ENCODE assay signal across 11 mouse cellular contexts in genomic region chr16:92415702-92416118, GRCm38 (mm10). TPM values are rescaled to one million over a fixed set of nuclear protein-coding genes. Genes with fewer than 3 reads are reported as not detected.
DNase-seq lines count a peak whose midpoint lies in the region; ATAC-seq and TF ChIP-seq lines count a peak whose summit lies in the region.
"Had no signal": no experiment of that assay in that cellular context is flagged by ENCODE, and none has a peak within 500 bp of the region (broad histone marks: within the 10 kb centered on the region; RNA-seq: fewer than 3 reads in every experiment).

No protein-coding gene starts in this region.

- no peak overlapping the region for H3K9ac ChIP-seq in hindbrain, embryonic 15.5 days
- H3K9ac ChIP-seq in hindbrain, embryonic 14.5 days: no peak overlapping the region
- no peak overlapping the region for H3K9ac ChIP-seq in CH12.LX (ENCODE audit: insufficient read depth, low read depth)
- no peak overlapping the region for H3K9ac ChIP-seq in embryonic facial prominence, embryonic 15.5 days
- no peak overlapping the region for H3K9ac ChIP-seq in lung, embryonic 16.5 days (ENCODE audit: low read length)

- no peaks in the 10 kb centered on the region for H3K9me3 ChIP-seq in hindbrain, embryonic 15.5 days
- no peaks in the 10 kb centered on the region for H3K9me3 ChIP-seq in hindbrain, embryonic 14.5 days (ENCODE audit: control insufficient read depth, low read length)
- no peaks in the 10 kb centered on the region for H3K9me3 ChIP-seq in CH12.LX (replicated peaks; ENCODE audit: low read length)
- no peaks in the 10 kb centered on the region for H3K9me3 ChIP-seq in embryonic facial prominence, embryonic 15.5 days (replicated peaks)
- H3K9me3 ChIP-seq in lung, embryonic 16.5 days (ENCODE audit: control insufficient read depth, low read length): no peaks in the 10 kb centered on the region

- no peak overlapping the region for H3K4me2 ChIP-seq in hindbrain, embryonic 15.5 days
- H3K4me2 ChIP-seq in hindbrain, embryonic 14.5 days (replicated peaks): no peak overlapping the region
- H3K4me2 ChIP-seq in CH12.LX (ENCODE audit: insufficient read depth, low read depth, poor library complexity, severe bottlenecking): peak overlapping the region; percentile 82
- no peak overlapping the region for H3K4me2 ChIP-seq in embryonic facial prominence, embryonic 15.5 days (replicated peaks)
- peak overlapping the region; percentile 16; the same call in 1 of the 2 replicates for H3K4me2 ChIP-seq in lung, embryonic 16.5 days (ENCODE audit: low read depth, low read length)

- H3K4me3 ChIP-seq in hindbrain, embryonic 15.5 days: no peak overlapping the region
- no peak overlapping the region for H3K4me3 ChIP-seq in hindbrain, embryonic 14.5 days (replicated peaks; ENCODE audit: low read length)
- H3K4me3 ChIP-seq in CH12.LX (replicated peaks in 1 of 3; ENCODE audit: low read depth in 2 of 3, low read length in 2 of 3, poor library complexity in 1 of 3): no peak overlapping the region
- H3K4me3 ChIP-seq in embryonic facial prominence, embryonic 15.5 days (replicated peaks): no peak overlapping the region
- H3K4me3 ChIP-seq in lung, embryonic 16.5 days (ENCODE audit: low read length): no peak overlapping the region

- no peak for TF ChIP-seq CTCF in CH12.LX (conservative IDR thresholded peaks at IDR 0.05 in 1 of 2, IDR thresholded peaks at IDR 0.05 in 1 of 2; ENCODE audit: low read depth in 2 of 2, low read length in 2 of 2)

- peak; percentile 85 for TF ChIP-seq EP300 in CH12.LX (IDR thresholded peaks at IDR 0.05; ENCODE audit: low read length)

- in situ Hi-C loops in CH12.LX (cut with MboI; ENCODE audit: low pct_ligation_motif_present, low pct_unique_long_range_greater_than_20kb, low sequenced_read_pairs): no loop called here

- H3K27me3 ChIP-seq in hindbrain, embryonic 15.5 days: no peaks in the 10 kb centered on the region
- H3K27me3 ChIP-seq in hindbrain, embryonic 14.5 days (ENCODE audit: control insufficient read depth, insufficient read depth, low read length): no peaks in the 10 kb centered on the region
- no peaks in the 10 kb centered on the region for H3K27me3 ChIP-seq in CH12.LX (replicated peaks)
- no peaks in the 10 kb centered on the region for H3K27me3 ChIP-seq in embryonic facial prominence, embryonic 15.5 days
- H3K27me3 ChIP-seq in lung, embryonic 16.5 days (ENCODE audit: control insufficient read depth, insufficient read depth, low read depth, low read length): no peaks in the 10 kb centered on the region

- no peak for DNase-seq in hindbrain, embryonic 14.5 days (ENCODE audit: low spot score)
- DNase-seq in CH12.LX (ENCODE audit: extremely low read depth): peak; percentile 76
- no peak for DNase-seq in adrenal gland, postnatal 14 days
- DNase-seq in testis, postnatal 10 days (ENCODE audit: low spot score): no peak
- DNase-seq in adrenal gland, postnatal 36 days: no peak
- DNase-seq: cerebellum, adult 11 months had no signal

- no peaks in the 10 kb centered on the region for H3K79me2 ChIP-seq in CH12.LX (replicated peaks; ENCODE audit: control insufficient read depth, extremely low read depth, insufficient read depth, poor library complexity, severe bottlenecking)

- dilution Hi-C loops in CH12.LX (cut with MboI; ENCODE audit: extremely low pct_ligation_motif_present, extremely low pct_unique_long_range_greater_than_20kb, low sequenced_read_pairs): no loop called here

- 50% methylated on average over 7 of the region's 7 CpGs for WGBS in hindbrain, embryonic 15.5 days
- WGBS in hindbrain, embryonic 14.5 days: 44% methylated on average over 7 of the region's 7 CpGs
- WGBS in embryonic facial prominence, embryonic 15.5 days: 41% methylated on average over 7 of the region's 7 CpGs
- 35% methylated on average over 7 of the region's 7 CpGs for WGBS in lung, embryonic 16.5 days

- H3K4me1 ChIP-seq in hindbrain, embryonic 15.5 days (replicated peaks): peaks cover 14% of the 10 kb centered on the region
- H3K4me1 ChIP-seq in hindbrain, embryonic 14.5 days (replicated peaks; ENCODE audit: control insufficient read depth, insufficient read depth, low read length): peaks cover 6% of the 10 kb centered on the region; the same call in 1 of the 2 replicates
- peaks cover 25 to 55% of the 10 kb centered on the region in 2 experiments for H3K4me1 ChIP-seq in CH12.LX (ENCODE audit: control insufficient read depth in 1 of 2, insufficient read depth in 2 of 2)
- H3K4me1 ChIP-seq in embryonic facial prominence, embryonic 15.5 days: peaks cover 31% of the 10 kb centered on the region
- H3K4me1 ChIP-seq in lung, embryonic 16.5 days (replicated peaks; ENCODE audit: control insufficient read depth, insufficient read depth, low read length): peaks cover 34% of the 10 kb centered on the region

- no peak; the same call in 1 of the 2 replicates for TF ChIP-seq RAD21 in CH12.LX (IDR thresholded peaks at IDR 0.05; ENCODE audit: low read depth, low read length)

- TF ChIP-seq POLR2A in CH12.LX (IDR thresholded peaks at IDR 0.05; ENCODE audit: low read depth, low read length): no peak

- 0 out of 2 replicates have a peak, but pooled peaks cover 3% of the 10 kb centered on the region for H3K36me3 ChIP-seq in hindbrain, embryonic 15.5 days
- no peaks in the 10 kb centered on the region for H3K36me3 ChIP-seq in hindbrain, embryonic 14.5 days (replicated peaks; ENCODE audit: control insufficient read depth, insufficient read depth)
- peaks cover 0 to 3% of the 10 kb centered on the region in 2 experiments for H3K36me3 ChIP-seq in CH12.LX (replicated peaks in 1 of 2; ENCODE audit: control insufficient read depth in 1 of 2, insufficient read depth in 1 of 2, low read length in 1 of 2)
- H3K36me3 ChIP-seq in embryonic facial prominence, embryonic 15.5 days: no peaks in the 10 kb centered on the region
- H3K36me3 ChIP-seq in lung, embryonic 16.5 days (ENCODE audit: control insufficient read depth, insufficient read depth, low read length): no peaks in the 10 kb centered on the region

- no peak for ATAC-seq in hindbrain, embryonic 15.5 days (ENCODE audit: low FRiP score, low read depth)
- no peak for ATAC-seq in hindbrain, embryonic 14.5 days (ENCODE audit: low FRiP score)
- no peak for ATAC-seq in embryonic facial prominence, embryonic 15.5 days (ENCODE audit: insufficient number of reproducible peaks, low FRiP score, low TSS enrichment, low read depth)
- peak; percentile 77 for ATAC-seq in lung, embryonic 16.5 days (ENCODE audit: low read depth)

- H3K27ac ChIP-seq in hindbrain, embryonic 15.5 days (replicated peaks): 0 out of 2 replicates have a peak overlapping the region, but pooled peaks have one; percentile 18
- H3K27ac ChIP-seq in hindbrain, embryonic 14.5 days: no peak overlapping the region
- H3K27ac ChIP-seq in CH12.LX (ENCODE audit: insufficient read depth, low read depth): no peak overlapping the region
- H3K27ac ChIP-seq in embryonic facial prominence, embryonic 15.5 days (replicated peaks): 0 out of 2 replicates have a peak overlapping the region, but pooled peaks have one; percentile 18
- H3K27ac ChIP-seq in lung, embryonic 16.5 days (ENCODE audit: low read length): peak overlapping the region; percentile 62

TF ChIP-seq in CH12.LX, 34 proteins besides CTCF, POLR2A, EP300 and RAD21 (continues in another document):
- peak; percentile 64; the same call in 1 of the 2 replicates for TF ChIP-seq SIN3A (IDR thresholded peaks at IDR 0.05; ENCODE audit: low read length)
- TF ChIP-seq MYC (IDR thresholded peaks at IDR 0.05; ENCODE audit: low read depth, low read length): peak; percentile 73
- TF ChIP-seq IRF4 (IDR thresholded peaks at IDR 0.05; ENCODE audit: low read depth, low read length): peak; percentile 75
- no peak for TF ChIP-seq RCOR1 (conservative IDR thresholded peaks at IDR 0.05; ENCODE audit: low read depth, low read length)
- no peak for TF ChIP-seq ZC3H11A (IDR thresholded peaks at IDR 0.05; ENCODE audit: low read depth, low read length)
- TF ChIP-seq BHLHE40 (IDR thresholded peaks at IDR 0.05; ENCODE audit: low read depth, low read length): peak; percentile 71
- TF ChIP-seq ETS1 (conservative IDR thresholded peaks at IDR 0.05; ENCODE audit: low read depth, low read length): peak; percentile 74
- TF ChIP-seq MEF2A (IDR thresholded peaks at IDR 0.05; ENCODE audit: borderline replicate concordance, low read depth, low read length): peak; percentile 92
- TF ChIP-seq NRF1 (IDR thresholded peaks at IDR 0.05; ENCODE audit: low read depth, low read length): no peak
- TF ChIP-seq JUND (conservative IDR thresholded peaks at IDR 0.05; ENCODE audit: low read depth, low read length): 0 out of 2 replicates have a peak, but pooled peaks have one; percentile 30
- TF ChIP-seq UBTF (IDR thresholded peaks at IDR 0.05; ENCODE audit: low read depth, low read length): no peak
- TF ChIP-seq MAX (IDR thresholded peaks at IDR 0.05; ENCODE audit: low read length): 0 out of 2 replicates have a peak, but pooled peaks have one; percentile 13
- no peak for TF ChIP-seq HCFC1 (IDR thresholded peaks at IDR 0.05; ENCODE audit: low read depth, low read length)
- peak; percentile 68; the same call in 1 of the 2 replicates for TF ChIP-seq ELF1 (IDR thresholded peaks at IDR 0.05; ENCODE audit: low read depth, low read length)

RNA-seq across cellular contexts. Expression of gene Rcan1, which starts 55.0 kb away (rescaled TPM):
- polyA plus RNA-seq in hindbrain, embryonic 15.5 days (2015; fragmentation: Nextera tagmentation; extraction: Ambion mirVana): 73.3 and 79.7 TPM in 2 replicates
- 76.8 and 92.3 TPM in 2 replicates for polyA plus RNA-seq in hindbrain, embryonic 14.5 days (2014; fragmentation: Nextera tagmentation; extraction: Ambion mirVana)
- total RNA-seq in CH12.LX (2012; rRNA removed) (10.0 and 10.5 TPM in 2 replicates), CH12.LX (2014; rRNA removed) (15.3 and 15.5 TPM in 2 replicates)
- polyA plus RNA-seq in CH12.LX (2012; ENCODE audit: insufficient read length, low read depth): 12.4 and 13.5 TPM in 2 replicates
- polyA plus RNA-seq in embryonic facial prominence, embryonic 15.5 days (2015; fragmentation: Nextera tagmentation; extraction: Ambion mirVana): 40.3 and 41.8 TPM in 2 replicates
- polyA plus RNA-seq in lung, embryonic 16.5 days (2015; fragmentation: Nextera tagmentation; extraction: Ambion mirVana): 57.7 and 61.2 TPM in 2 replicates
- 16.6 and 16.9 TPM in 2 replicates for total RNA-seq in adrenal gland, postnatal 14 days (2021)
- 10 to 100 TPM; 18.3 to 22.5 TPM for total RNA-seq in adrenal gland, postnatal 36 days (2021)

RNA-seq across cellular contexts. Expression of gene Kcne1, which starts 56.4 kb away (rescaled TPM):
- polyA plus RNA-seq in hindbrain, embryonic 15.5 days (2015; fragmentation: Nextera tagmentation; extraction: Ambion mirVana): 0.27 TPM in 1 of 2 replicates, not detected in the other
- polyA plus RNA-seq in hindbrain, embryonic 14.5 days (2014; fragmentation: Nextera tagmentation; extraction: Ambion mirVana): 0.23 TPM in 1 of 2 replicates, not detected in the other
- total RNA-seq in CH12.LX (2012; rRNA removed): not detected in 2 replicates
- 0.48 TPM in 1 of 2 replicates, not detected in the other for total RNA-seq in CH12.LX (2014; rRNA removed)
- polyA plus RNA-seq in CH12.LX (2012; ENCODE audit: insufficient read length, low read depth): 0.26 TPM in 1 of 2 replicates, not detected in the other
- 0.11 and 0.67 TPM in 2 replicates for polyA plus RNA-seq in embryonic facial prominence, embryonic 15.5 days (2015; fragmentation: Nextera tagmentation; extraction: Ambion mirVana)
- 0.63 and 1.0 TPM in 2 replicates for polyA plus RNA-seq in lung, embryonic 16.5 days (2015; fragmentation: Nextera tagmentation; extraction: Ambion mirVana)
- not detected in 2 replicates for total RNA-seq in adrenal gland, postnatal 14 days (2021)
- total RNA-seq in adrenal gland, postnatal 36 days (2021): not detected
- total RNA-seq: ES-E14; gastrocnemius, adult 18-20 months had no signal

Comparison
In these comparisons a context has a peak if more than half of its experiments do, and no peak if none do; other contexts are left out.
1. H3K27ac ChIP-seq: peak in hindbrain, embryonic 15.5 days (single experiment), embryonic facial prominence, embryonic 15.5 days (single experiment) and lung, embryonic 16.5 days (single experiment); none in hindbrain, embryonic 14.5 days (single experiment) and CH12.LX (single experiment).
2. H3K4me2 ChIP-seq: peak in CH12.LX (single experiment) and lung, embryonic 16.5 days (single experiment); none in hindbrain, embryonic 15.5 days (single experiment), hindbrain, embryonic 14.5 days (single experiment) and embryonic facial prominence, embryonic 15.5 days (single experiment).